Mouse (Mus musculus): ENCODE data around the gene Mroh8.

Mroh8 gene

GRCm38 (mm10) chr2:157279416-157279800 is at the start of gene Mroh8:
Gene Mroh8 (minus strand): TSS chr2:157279549.
- DNase-seq (ENCODE audit: low spot score in 2 of 2), result peak in 1 of 2 experiments; percentile 67

DNA sequence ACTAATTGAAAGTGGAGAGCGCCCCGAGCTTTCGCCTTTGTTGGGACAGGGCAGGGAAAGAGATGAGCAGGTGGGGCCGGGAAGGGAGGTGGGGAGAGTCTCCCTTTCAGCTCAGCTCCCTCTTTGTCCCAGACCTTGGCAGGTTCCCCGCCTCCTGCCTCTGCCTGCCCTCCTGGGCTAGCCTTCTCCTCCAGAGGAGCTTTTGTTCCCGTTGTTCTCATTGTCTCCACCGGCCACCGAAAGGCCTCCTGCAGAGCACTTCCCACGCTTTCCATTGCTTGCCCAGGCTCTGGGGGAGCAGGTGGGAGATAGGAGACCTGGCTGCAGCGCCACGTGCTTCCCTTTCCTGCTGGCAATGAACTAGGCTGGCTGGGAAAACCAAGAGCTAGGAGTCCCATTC is 49.2 kb upstream of the Mroh8 start:
- DNase-seq (ENCODE audit: low spot score in 2 of 2), result no peak

- DNase-seq (ENCODE audit: low spot score in 2 of 2), result no peak
Observed at GRCm38 (mm10) chr2:157328106-157328505, 48.8 kb upstream of the Mroh8 start.

GRCm38 (mm10) chr2:157325238-157325637 is 45.9 kb upstream of the Mroh8 start:
- DNase-seq (ENCODE audit: low spot score in 2 of 2), result no peak

- no peak for DNase-seq (ENCODE audit: low spot score in 2 of 2)
Observed at GRCm38 (mm10) chr2:157322029-157322766, 42.8 kb upstream of the Mroh8 start.

- no peak for DNase-seq (ENCODE audit: low spot score in 2 of 2)
Observed at GRCm38 (mm10) chr2:157320886-157321285, 41.5 kb upstream of the Mroh8 start.

GRCm38 (mm10) chr2:157320135-157320534 is 40.8 kb upstream of the Mroh8 start:
- no peak for DNase-seq (ENCODE audit: low spot score in 2 of 2)

DNA sequence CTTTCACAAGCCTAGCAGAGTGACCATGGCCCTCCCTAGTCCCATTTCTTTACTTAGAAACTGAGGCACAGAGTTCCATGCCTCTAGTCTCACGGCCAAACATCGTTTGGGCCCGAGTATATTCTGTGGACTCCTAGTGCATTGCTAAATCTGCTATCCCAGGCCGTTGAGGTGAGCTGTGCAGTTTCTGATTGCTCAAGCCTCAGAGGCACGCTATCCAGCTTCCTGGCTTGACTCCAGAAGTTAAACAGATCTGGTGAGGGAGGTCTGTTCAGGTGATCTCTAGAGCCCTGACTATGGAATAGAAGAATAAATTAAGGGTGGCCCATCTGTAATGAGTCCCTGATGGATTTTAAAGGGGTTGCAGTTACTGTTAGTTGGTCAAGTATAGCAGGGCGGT is 37.9 kb upstream of the Mroh8 start:
- no peak for DNase-seq (ENCODE audit: low spot score in 2 of 2)

GRCm38 (mm10) chr2:157316358-157316933 is 37.1 kb upstream of the Mroh8 start:
- DNase-seq (ENCODE audit: low spot score in 2 of 2), result no peak

GRCm38 (mm10) chr2:157315486-157315885 is 36.1 kb upstream of the Mroh8 start:
- DNase-seq (ENCODE audit: low spot score in 2 of 2), result no peak

- peak; percentile 52 to 53 for DNase-seq (ENCODE audit: low spot score in 2 of 2)
Observed at GRCm38 (mm10) chr2:157314310-157314709, 35.0 kb upstream of the Mroh8 start.

DNA sequence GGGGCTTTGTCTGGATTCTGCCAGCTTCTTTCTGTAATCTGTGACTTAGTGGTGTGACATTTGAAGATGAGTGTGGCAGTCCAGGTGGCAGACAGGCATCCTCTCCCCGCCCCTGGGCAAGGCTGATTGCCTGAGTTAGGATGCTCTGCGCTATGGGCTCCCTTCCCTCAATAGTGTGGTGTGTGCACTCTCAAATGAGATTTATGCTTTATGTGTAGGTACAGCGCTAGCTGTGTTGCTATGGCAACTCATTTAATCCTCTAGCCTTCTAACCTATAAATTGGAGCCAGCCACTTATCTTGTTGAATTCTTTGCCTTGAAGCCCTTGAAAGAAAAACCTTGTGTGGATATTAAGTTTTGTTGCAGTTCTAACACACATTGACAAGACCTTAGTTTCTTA is 34.4 kb upstream of the Mroh8 start:
- DNase-seq (ENCODE audit: low spot score in 2 of 2), result peak in 1 of 2 experiments; percentile 40

DNA sequence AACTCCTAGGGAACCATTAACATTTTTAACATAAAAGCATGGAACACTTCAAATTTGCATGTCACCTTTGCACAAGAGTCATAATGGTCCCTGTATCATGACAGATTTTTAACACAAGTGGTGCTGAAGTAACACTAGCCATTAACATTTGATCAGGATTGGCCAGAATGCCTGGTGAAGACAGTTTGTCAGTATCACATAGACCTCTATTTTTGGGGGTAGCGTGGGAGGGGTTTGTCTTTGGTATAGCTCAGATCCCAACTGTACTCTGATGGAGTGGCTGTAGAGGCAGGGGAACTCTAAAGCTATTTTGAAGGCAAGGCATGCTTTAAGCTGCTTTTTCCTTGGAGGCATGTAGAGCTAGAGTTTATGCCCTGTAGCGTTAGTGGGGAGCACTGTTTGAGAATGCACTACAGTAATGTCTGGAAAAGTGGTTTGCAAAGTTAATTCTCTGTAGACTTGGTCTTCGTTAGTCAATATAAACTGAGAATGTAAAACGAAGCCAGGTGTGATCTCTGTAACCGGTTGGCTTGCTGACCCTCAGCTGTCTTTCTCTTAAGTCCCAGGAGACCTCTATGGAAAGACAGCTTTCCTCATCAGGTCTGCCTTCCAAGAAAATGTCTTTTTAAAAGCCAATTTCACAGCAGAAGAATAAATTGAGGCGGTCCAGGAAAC is 31.8 kb upstream of the Mroh8 start:
- no peak for DNase-seq (ENCODE audit: low spot score in 2 of 2)

- no peak for DNase-seq (ENCODE audit: low spot score in 2 of 2)
Observed at GRCm38 (mm10) chr2:157309611-157310010, 30.3 kb upstream of the Mroh8 start.

DNA sequence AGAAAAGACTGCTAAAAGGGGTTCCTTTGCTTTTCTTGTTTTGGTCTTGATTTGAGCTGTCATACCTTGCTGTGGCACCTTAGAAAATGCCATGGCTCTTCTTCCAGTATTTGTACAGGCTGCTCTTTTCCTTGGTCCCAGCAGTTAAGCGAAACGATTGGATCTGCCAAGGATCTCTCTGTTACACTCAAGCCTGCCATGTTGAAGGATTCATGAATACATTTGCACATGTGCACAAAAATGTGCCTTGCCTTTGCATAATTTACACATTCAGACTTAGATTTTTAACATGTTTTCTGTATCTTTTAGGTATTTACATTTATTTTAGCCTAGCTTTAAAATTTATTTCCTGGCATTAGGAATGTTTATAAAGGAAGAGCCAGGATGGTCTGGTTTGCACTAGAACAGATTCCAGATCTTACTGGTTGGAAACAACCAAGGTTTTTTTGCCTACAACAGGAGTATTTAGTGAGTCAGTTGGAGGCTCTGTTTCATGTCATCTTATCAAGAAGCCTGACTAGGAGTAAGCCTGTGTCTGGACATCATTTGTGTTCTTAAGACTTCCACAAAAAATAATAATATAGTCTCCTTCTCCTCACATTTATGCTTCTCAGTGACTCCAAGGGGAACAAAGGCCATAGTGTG is 29.0 kb upstream of the Mroh8 start:
- no peak for DNase-seq (ENCODE audit: low spot score in 2 of 2)

GRCm38 (mm10) chr2:157307715-157308265 is 28.4 kb upstream of the Mroh8 start:
- peak; percentile 65 to 67 for DNase-seq (ENCODE audit: low spot score in 2 of 2)

GRCm38 (mm10) chr2:157306091-157307032 is 27.0 kb upstream of the Mroh8 start:
- DNase-seq (ENCODE audit: low spot score in 2 of 2), result no peak

- DNase-seq (ENCODE audit: low spot score in 2 of 2), result peak; percentile 47 to 65
Observed at GRCm38 (mm10) chr2:157303096-157303495, 23.7 kb upstream of the Mroh8 start.

DNA sequence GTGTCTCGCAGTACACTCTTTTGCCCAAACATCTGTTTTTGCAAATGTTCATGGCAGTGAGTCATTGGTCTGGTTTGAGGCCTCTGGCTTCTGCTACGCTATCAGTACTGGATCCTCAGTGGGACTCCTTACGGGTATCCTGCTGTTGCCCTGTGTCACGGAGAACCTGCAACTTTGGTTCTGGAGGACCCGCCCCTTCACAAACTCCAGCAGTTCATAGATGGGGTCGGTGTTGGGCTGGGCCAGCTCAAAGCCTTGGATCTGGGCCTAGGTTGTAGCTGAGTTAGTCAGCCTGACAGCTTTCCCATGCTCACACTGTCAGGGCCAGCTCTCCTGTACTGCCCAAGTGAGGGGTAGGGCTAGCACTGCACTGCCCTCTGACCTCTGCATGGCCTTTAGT is 20.7 kb upstream of the Mroh8 start:
- DNase-seq (ENCODE audit: low spot score in 2 of 2), result no peak

DNA sequence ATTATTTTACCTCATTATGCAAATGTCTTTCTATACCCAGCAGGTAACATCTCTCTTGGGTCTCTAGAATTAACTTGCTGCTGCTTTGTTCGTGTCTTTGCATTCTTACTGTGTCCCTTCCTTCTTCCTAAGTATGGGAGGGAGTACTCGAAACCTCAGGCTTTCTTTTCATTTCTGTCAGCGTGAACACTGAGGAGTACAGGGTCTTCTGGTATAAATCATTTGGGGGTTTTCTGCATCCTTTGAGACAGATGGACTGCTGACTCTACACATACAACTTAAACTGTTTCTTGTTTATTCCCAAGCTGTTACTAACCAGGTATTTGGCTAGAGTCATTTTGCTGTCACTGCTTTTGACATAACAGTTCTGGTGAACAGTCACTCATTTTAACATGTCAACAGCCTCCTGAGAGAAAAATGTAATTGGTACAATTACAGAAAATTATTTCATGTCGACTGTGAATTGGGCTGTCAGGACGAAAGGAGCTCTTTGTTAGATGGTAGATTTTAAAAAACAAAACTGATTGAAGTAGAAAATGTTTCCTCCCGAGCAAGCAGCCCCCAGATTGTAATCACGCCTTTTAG is 16.8 kb upstream of the Mroh8 start:
- no peak for DNase-seq (ENCODE audit: low spot score in 2 of 2)

- peak; percentile 73 to 88 for DNase-seq (ENCODE audit: low spot score in 2 of 2)
Observed at GRCm38 (mm10) chr2:157292093-157292492, 12.7 kb upstream of the Mroh8 start.
